Mouse (Mus musculus) embryonic facial prominence, embryonic 11.5 days (tissue): ENCODE data around the gene Csk. TPM values are rescaled to one million over a fixed set of nuclear protein-coding genes. Genes with fewer than 3 reads are reported as not detected.

ENCODE experiments used
- ATAC-seq: fragments of 200-750 bp; cut with Nextera tagmentation; replicated peaks from 2 replicates; pipeline ENCODE4 v1.8.0; 2017; ENCODE audit warnings: low read depth; ENCODE audit not compliant: insufficient number of reproducible peaks, low FRiP score, low TSS enrichment
- DNase-seq: peaks from one replicate; pipeline ENCODE4 v3.0.0-alpha.2; 2015; ENCODE audit warnings: low spot score
- H3K27ac ChIP-seq: fragments of 300-500 bp; sonication (generic); replicated peaks from 2 replicates; pipeline ENCODE4 v1.5.1; 2014; ENCODE audit warnings: mild to moderate bottlenecking, low read depth, low read length, control low read depth
- H3K27me3 ChIP-seq: fragments of 300-500 bp; sonication (generic); 2 replicates; pipeline ENCODE4 v1.6.1; 2014; ENCODE audit warnings: mild to moderate bottlenecking, low read length, moderate library complexity, mixed read lengths; ENCODE audit not compliant: control insufficient read depth, insufficient read depth
- H3K36me3 ChIP-seq: fragments of 300-500 bp; sonication (generic); replicated peaks from 2 replicates; pipeline ENCODE4 v1.6.1; 2014; ENCODE audit warnings: low read depth, mild to moderate bottlenecking, low read length, moderate library complexity, mixed read lengths; ENCODE audit not compliant: control insufficient read depth, insufficient read depth
- H3K4me1 ChIP-seq: fragments of 300-500 bp; sonication (generic); 2 replicates; pipeline ENCODE4 v1.6.1; 2014; ENCODE audit warnings: low read length, mixed read lengths; ENCODE audit not compliant: control insufficient read depth, insufficient read depth
- H3K4me2 ChIP-seq: fragments of 300-500 bp; sonication (generic); 2 replicates; pipeline ENCODE4 v1.6.1; 2014; ENCODE audit warnings: low read depth, mild to moderate bottlenecking, control low read depth, low read length, moderate library complexity
- H3K4me3 ChIP-seq: fragments of 300-500 bp; sonication (generic); 2 replicates; pipeline ENCODE4 v1.5.1; 2014; ENCODE audit warnings: low read depth, low read length, control low read depth
- H3K9ac ChIP-seq: fragments of 300-500 bp; sonication (generic); replicated peaks from 2 replicates; pipeline ENCODE4 v1.6.1; 2014; ENCODE audit warnings: mild to moderate bottlenecking, control low read depth, low read length
- H3K9me3 ChIP-seq: fragments of 300-500 bp; sonication (generic); replicated peaks from 2 replicates; pipeline ENCODE4 v1.6.1; 2016; ENCODE audit warnings: mild to moderate bottlenecking, low read length, inconsistent platforms, mixed read lengths; ENCODE audit not compliant: control insufficient read depth
- WGBS: fragments of 180-500 bp; shearing (Covaris S2); extraction: QIAGEN DNeasy Blood & Tissue Kit; methylation state at CpG from one replicate; pipeline ENCODE4 v1.1.7; 2014; 5-methylcytosine and 5-hydroxymethylcytosine counted together
- polyA plus RNA-seq: library from polyadenylated mRNA; unstranded; fragments of >200 nt; fragmentation: Nextera tagmentation; extraction: Ambion mirVana; gene quantifications from 2 replicates; pipeline ENCODE4 v1.2.1, GENCODE M21; 2014

Csk gene
- polyA plus RNA-seq, 1 experiment from 2014 or later: 31.4 TPM

GRCm38 (mm10) chr9:57667136-57667535, 13.7 kb upstream of the Csk start:
- WGBS: 71% methylated on average over 3 of the region's 3 CpGs

DNA sequence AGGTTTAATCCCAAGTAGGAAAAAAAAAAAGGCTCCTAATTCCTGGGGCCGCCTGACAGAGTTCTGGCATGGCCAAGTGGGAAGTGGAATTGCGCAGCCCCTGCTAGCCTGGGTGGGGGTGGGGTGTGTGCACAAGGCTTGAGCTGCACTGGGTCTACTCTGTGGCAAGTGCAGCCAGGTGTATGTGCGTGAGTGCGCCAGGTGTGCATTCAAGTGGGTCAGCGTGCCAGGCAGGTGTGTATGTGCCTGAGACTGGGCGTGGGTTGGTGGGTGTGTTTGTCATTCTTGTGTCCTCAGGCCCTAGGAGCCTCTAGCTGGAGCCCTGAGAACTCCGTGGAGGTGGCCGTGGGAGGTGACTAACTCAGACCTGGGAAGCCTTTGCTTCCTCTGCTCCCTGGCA, 13.1 kb upstream of the Csk start:
- Histone ChIP-seq H3K27ac (no peak overlapping the region), H3K9ac (no peak overlapping the region), H3K36me3 (no peaks in the 10 kb centered on the region), H3K4me3 (no peak overlapping the region), H3K27me3 (no peaks in the 10 kb centered on the region), H3K4me1 (no peaks in the 10 kb centered on the region), H3K4me2 (no peak overlapping the region), H3K9me3 (no peaks in the 10 kb centered on the region)
- DNase-seq (no peak), ATAC-seq (no peak)
- WGBS: 81% methylated on average over 8 of the region's 8 CpGs

More at GRCm38 (mm10) chr9:57667136-57667535, 13.7 kb upstream of the Csk start:
- no peak overlapping the region for H3K9ac ChIP-seq
- H3K27ac ChIP-seq: no peak overlapping the region
- no peaks in the 10 kb centered on the region for H3K36me3 ChIP-seq
- ATAC-seq (no peak), DNase-seq (no peak)
- no peaks in the 10 kb centered on the region for H3K9me3 ChIP-seq
- H3K27me3 ChIP-seq: no peaks in the 10 kb centered on the region
- H3K4me2 ChIP-seq: no peak overlapping the region
- H3K4me3 ChIP-seq: no peak overlapping the region
- H3K4me1 ChIP-seq: no peaks in the 10 kb centered on the region

DNA sequence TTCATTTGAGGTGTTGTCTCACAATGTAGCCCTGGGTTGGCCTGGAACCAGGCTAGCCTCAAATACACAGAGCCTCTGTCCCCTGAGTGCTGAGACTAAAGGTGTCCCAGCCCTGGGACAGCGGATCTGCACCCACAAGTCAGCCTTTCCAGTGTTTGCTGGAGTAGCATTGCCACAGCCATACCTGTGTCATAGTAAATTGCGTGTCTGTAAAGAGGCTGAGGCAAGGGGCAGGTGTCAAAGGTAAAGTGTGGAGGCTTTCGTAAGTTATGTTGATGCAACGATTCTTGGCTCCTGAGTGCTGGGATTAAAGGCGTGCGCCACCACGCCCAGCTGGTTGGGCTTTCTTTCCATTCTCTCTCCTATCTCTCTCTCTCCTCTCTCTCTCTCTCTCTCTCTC, 11.2 kb upstream of the Csk start:
- Histone ChIP-seq H3K27ac (no peak overlapping the region), H3K4me2 (no peak overlapping the region), H3K9ac (no peak overlapping the region), H3K4me3 (no peak overlapping the region), H3K9me3 (no peaks in the 10 kb centered on the region), H3K27me3 (no peaks in the 10 kb centered on the region), H3K36me3 (no peaks in the 10 kb centered on the region), H3K4me1 (no peaks in the 10 kb centered on the region)
- no peak for DNase-seq
- 71% methylated on average over 7 of the region's 7 CpGs for WGBS
- no peak for ATAC-seq

DNA sequence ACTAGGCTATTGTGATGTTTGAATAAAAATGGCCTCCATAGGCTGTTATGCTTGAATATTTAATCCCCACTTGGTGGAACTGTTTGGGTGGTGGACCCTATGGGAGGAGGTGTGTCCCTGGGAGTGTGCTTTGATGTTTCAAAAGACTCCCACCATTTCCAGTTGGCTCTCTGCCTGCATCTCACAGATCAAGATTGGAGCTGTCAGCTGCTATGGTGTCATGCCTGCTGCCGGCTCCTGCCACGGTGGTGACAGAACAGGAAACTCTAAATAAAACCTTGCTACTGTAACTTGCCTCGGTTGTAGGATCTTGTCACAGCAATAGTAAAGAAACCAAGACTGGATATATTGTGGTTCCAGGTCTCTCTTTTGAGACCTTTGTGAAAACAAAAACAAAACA, 8.1 kb upstream of the Csk start:
- ATAC-seq (no peak), DNase-seq (no peak)
- Histone ChIP-seq H3K4me1 (no peaks in the 10 kb centered on the region), H3K4me3 (no peak overlapping the region), H3K9me3 (no peaks in the 10 kb centered on the region), H3K27ac (no peak overlapping the region), H3K9ac (no peak overlapping the region), H3K4me2 (no peak overlapping the region), H3K27me3 (no peaks in the 10 kb centered on the region), H3K36me3 (no peaks in the 10 kb centered on the region)
- 78% methylated on average over 3 of the region's 3 CpGs for WGBS

DNA sequence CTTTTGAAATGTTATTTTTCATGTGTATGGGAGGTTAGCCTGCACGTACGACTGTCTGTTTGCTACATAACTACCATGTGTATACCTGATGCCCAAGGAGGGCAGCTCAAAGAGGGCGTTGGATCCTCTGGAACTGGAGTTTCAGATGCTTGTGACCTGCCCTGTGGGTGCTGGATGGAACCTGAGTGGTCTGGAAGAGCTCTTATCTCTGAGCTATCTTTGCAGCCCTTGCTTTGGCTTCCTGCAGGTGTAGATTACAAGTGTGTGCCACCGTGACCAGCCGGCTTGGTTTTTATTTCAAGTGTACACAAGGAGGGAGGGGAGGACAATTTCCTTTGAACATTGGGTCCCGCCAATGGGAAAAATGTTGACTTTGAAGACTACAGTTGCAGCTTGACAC, 7.1 kb upstream of the Csk start:
- no peak overlapping the region for H3K4me3 ChIP-seq
- no peak overlapping the region for H3K4me2 ChIP-seq
- H3K27me3 ChIP-seq: no peaks in the 10 kb centered on the region
- no peaks in the 10 kb centered on the region for H3K4me1 ChIP-seq
- no peaks in the 10 kb centered on the region for H3K9me3 ChIP-seq
- WGBS: 79% methylated on average over 6 of the region's 6 CpGs
- no peaks in the 10 kb centered on the region for H3K36me3 ChIP-seq
- H3K9ac ChIP-seq: no peak overlapping the region
- no peak for DNase-seq
- ATAC-seq: no peak
- no peak overlapping the region for H3K27ac ChIP-seq

DNA sequence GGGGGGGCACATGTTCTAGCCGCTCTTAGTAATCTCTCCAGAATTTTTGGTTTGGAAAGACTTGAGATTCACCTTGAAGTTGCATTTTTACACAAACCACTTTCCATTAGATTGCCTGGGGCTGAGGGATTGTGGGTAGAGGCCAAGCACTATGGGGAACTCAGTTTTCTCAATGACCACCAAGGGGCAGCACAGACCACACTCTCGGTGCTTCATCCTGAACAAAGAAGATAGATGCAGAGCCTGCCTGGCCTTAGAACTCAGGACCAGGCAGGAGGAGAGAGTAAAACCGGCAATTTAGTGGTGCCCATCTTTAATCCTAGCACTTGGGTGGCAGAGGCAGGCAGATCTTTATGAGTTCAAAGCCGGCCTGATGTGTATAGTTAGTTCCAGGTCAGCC, 6.3 kb upstream of the Csk start:
- Histone ChIP-seq H3K4me3 (no peak overlapping the region), H3K36me3 (no peaks in the 10 kb centered on the region), H3K4me1 (no peaks in the 10 kb centered on the region), H3K4me2 (no peak overlapping the region), H3K27ac (no peak overlapping the region), H3K9ac (no peak overlapping the region), H3K27me3 (no peaks in the 10 kb centered on the region), H3K9me3 (no peaks in the 10 kb centered on the region)
- peak; percentile 81 for DNase-seq
- no peak for ATAC-seq
- 26% methylated on average over 4 of the region's 4 CpGs for WGBS

DNA sequence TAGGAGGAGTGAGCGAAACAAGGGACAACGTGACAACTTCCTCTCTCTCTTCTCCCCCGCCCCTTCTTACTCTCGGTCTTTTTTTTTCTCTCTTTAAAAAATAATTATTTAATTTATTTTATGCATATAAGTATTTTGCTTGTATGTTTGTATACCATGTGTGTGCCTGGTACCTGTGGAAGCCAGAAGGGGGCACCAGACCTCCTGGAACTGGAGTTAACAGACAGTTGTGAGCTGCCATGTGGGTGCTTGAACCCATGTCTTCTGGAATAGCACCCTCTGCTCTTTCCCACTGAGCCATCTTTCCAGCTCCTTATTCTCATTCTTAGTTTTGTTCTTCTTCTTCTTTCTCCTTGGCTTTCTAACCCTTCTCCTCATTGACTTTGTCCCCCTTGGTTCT, 5.5 kb upstream of the Csk start:
- DNase-seq: no peak

GRCm38 (mm10) chr9:57657843-57658242, 4.4 kb upstream of the Csk start:
- ATAC-seq (no peak), DNase-seq (no peak)
- Histone ChIP-seq H3K27ac (no peak overlapping the region), H3K27me3 (peaks cover 5% of the 10 kb centered on the region; the same call in 1 of the 2 replicates), H3K9ac (no peak overlapping the region), H3K4me2 (no peak overlapping the region), H3K9me3 (no peaks in the 10 kb centered on the region), H3K36me3 (no peaks in the 10 kb centered on the region), H3K4me3 (no peak overlapping the region), H3K4me1 (no peaks in the 10 kb centered on the region)
- 60% methylated on average over 4 of the region's 4 CpGs for WGBS

More for the DNA sequence above, 5.5 kb upstream of the Csk start:
- Histone ChIP-seq H3K4me1 (no peaks in the 10 kb centered on the region), H3K27me3 (no peaks in the 10 kb centered on the region; the same call in 1 of the 2 replicates), H3K36me3 (no peaks in the 10 kb centered on the region), H3K4me3 (no peak overlapping the region), H3K4me2 (no peak overlapping the region), H3K9ac (no peak overlapping the region), H3K9me3 (no peaks in the 10 kb centered on the region), H3K27ac (no peak overlapping the region)
- WGBS: 73% methylated on average over 4 of the region's 4 CpGs
- ATAC-seq: no peak
